10 mouse cellular contexts compared by ENCODE assay signal in genomic region chr4:47227101-47227500, GRCm38 (mm10).
"Had no signal": no experiment of that assay in that cellular context is flagged by ENCODE, and none has a peak within 500 bp of the region (broad histone marks: within the 10 kb centered on the region; RNA-seq: fewer than 3 reads in every experiment).

No protein-coding gene starts in this region.

- H3K9ac ChIP-seq: liver, embryonic 15.5 days; midbrain, embryonic 13.5 days had no signal

- H3K9me3 ChIP-seq: limb, embryonic 10.5 days; liver, embryonic 15.5 days; megakaryocyte, embryonic 14.5 days; midbrain, embryonic 13.5 days had no signal

- H3K27ac ChIP-seq: left cerebral cortex, adult 2 months; limb, embryonic 10.5 days; liver, embryonic 15.5 days; macrophage; midbrain, embryonic 13.5 days had no signal

- H3K36me3 ChIP-seq: limb, embryonic 10.5 days; liver, embryonic 15.5 days; midbrain, embryonic 13.5 days had no signal

- DNase-seq: lung, adult 2 months; thymus, adult 18-20 months; thymus, postnatal 14 days had no signal

- H3K4me2 ChIP-seq: liver, embryonic 11.5 days; liver, embryonic 15.5 days; midbrain, embryonic 13.5 days had no signal

- H3K4me3 ChIP-seq: left cerebral cortex, adult 2 months; limb, embryonic 10.5 days; liver, embryonic 15.5 days; megakaryocyte, embryonic 14.5 days; midbrain, embryonic 13.5 days had no signal

- H3K4me1 ChIP-seq: limb, embryonic 10.5 days; liver, embryonic 15.5 days had no signal

- H3K27me3 ChIP-seq: liver, embryonic 15.5 days; midbrain, embryonic 13.5 days had no signal

- ATAC-seq: midbrain, embryonic 13.5 days had no signal
